Mouse (Mus musculus): Measurements from ENCODE around the gene Myh11.

DNA sequence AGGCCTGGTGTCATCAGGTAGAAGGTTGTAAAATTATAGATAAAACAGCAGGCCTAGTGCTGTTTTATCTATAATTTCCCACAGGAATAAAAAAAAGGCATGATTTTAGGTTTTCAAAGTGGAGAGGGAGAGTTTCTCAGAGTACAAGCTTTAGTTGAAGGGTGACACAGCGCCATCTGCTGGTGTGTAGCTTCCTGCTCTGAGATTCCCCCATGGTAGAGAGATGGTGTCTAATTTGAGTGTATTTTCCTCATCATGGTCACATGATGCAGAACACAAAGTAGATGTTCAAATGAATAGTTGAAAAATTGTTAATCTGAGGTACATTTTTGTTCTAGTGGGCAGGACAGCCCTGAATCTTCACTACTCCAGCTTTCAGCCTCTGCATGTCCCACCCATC is 95.7 kb downstream of the Myh11 start:
- peak; percentile 73 for TF ChIP-seq CTCF (IDR thresholded peaks at IDR 0.05)
- no peak for TF ChIP-seq EP300 (IDR thresholded peaks at IDR 0.05)
